Mouse (Mus musculus) testis, adult 2 months (tissue): ENCODE data around the gene Rpp25l. TPM values are rescaled to one million over a fixed set of nuclear protein-coding genes. Genes with fewer than 3 reads are reported as not detected.
"Not testable (repeated sequence)": the region's sequence is repeated elsewhere in the genome, so short reads cannot be mapped to it uniquely, and the experiment has no call there.

ENCODE experiments used
- H3K27ac ChIP-seq: fragments of 200-500 bp; 2 replicates; pipeline ENCODE4 v1.5.1; 2012; ENCODE audit warnings: low read depth, low read length; ENCODE audit not compliant: control insufficient read depth, insufficient read depth
- H3K27me3 ChIP-seq: fragments of 200-500 bp; 2 replicates; pipeline ENCODE4 v1.6.1; 2012; ENCODE audit warnings: mild to moderate bottlenecking, low read length, moderate library complexity; ENCODE audit not compliant: control insufficient read depth, insufficient read depth
- H3K36me3 ChIP-seq: fragments of 200-500 bp; 2 replicates; pipeline ENCODE4 v1.6.1; 2012; ENCODE audit warnings: mild to moderate bottlenecking, low read length; ENCODE audit not compliant: control insufficient read depth, insufficient read depth
- H3K4me1 ChIP-seq: fragments of 200-500 bp; 2 replicates; pipeline ENCODE4 v1.6.1; 2012; ENCODE audit warnings: low read length; ENCODE audit not compliant: control insufficient read depth, insufficient read depth
- H3K4me3 ChIP-seq: fragments of 200-500 bp; 2 replicates; pipeline ENCODE4 v1.5.1; 2012; ENCODE audit warnings: low read depth, mild to moderate bottlenecking, low read length, moderate library complexity, mixed read lengths; ENCODE audit not compliant: control insufficient read depth
- CTCF ChIP-seq: fragments of 200-500 bp; IDR thresholded peaks from 2 replicates; pipeline ENCODE4 v1.5.1; 2012; ENCODE audit warnings: low read depth, mild to moderate bottlenecking, inconsistent platforms, low read length, moderate library complexity; ENCODE audit not compliant: control insufficient read depth, insufficient read depth, insufficient replicate concordance
- POLR2A ChIP-seq: fragments of 200-500 bp; IDR thresholded peaks from 2 replicates; pipeline ENCODE4 v1.6.1; 2012; ENCODE audit warnings: low read depth, mild to moderate bottlenecking, inconsistent platforms, low read length, moderate library complexity; ENCODE audit not compliant: control insufficient read depth
- polyA plus RNA-seq: library from polyadenylated mRNA; depleted of rRNA; stranded (reverse); fragments of >200 nt; gene quantifications from 2 replicates; pipeline ENCODE4 v1.2.3, GENCODE M21; 2012; rRNA removed

Rpp25l gene
- 21.8 and 27.5 TPM in 2 replicates for polyA plus RNA-seq

- H3K36me3 ChIP-seq = peaks cover 2% of the 10 kb centered on the region
- peaks cover 25% of the 10 kb centered on the region for H3K4me1 ChIP-seq
- no peaks in the 10 kb centered on the region for H3K27me3 ChIP-seq
- peak; percentile 85 for TF ChIP-seq POLR2A
- 0 out of 2 replicates have a peak, but pooled peaks have one; percentile 16 for TF ChIP-seq CTCF
- H3K27ac ChIP-seq = peak within 1 kb of the TSS; percentile 86
- peak within 1 kb of the TSS; percentile 96 for H3K4me3 ChIP-seq
Measured at GRCm38 (mm10) chr4:41713197-41714067, at the start of gene Rpp25l. Rpp25l (minus strand) TSS chr4:41713534.

GRCm38 (mm10) chr4:41762688-41763114 is 49.4 kb upstream of the Rpp25l start:
- not testable (repeated sequence) for H3K36me3 ChIP-seq, H3K27me3 ChIP-seq, H3K4me3 ChIP-seq, H3K27ac ChIP-seq
- H3K4me1 ChIP-seq = peaks cover 17% of the 10 kb centered on the region

GRCm38 (mm10) chr4:41762099-41762687 is 48.9 kb upstream of the Rpp25l start:
- no peak for TF ChIP-seq CTCF
- no peak for TF ChIP-seq POLR2A
- no peak overlapping the region for H3K27ac ChIP-seq

GRCm38 (mm10) chr4:41761680-41762079 is 48.3 kb upstream of the Rpp25l start:
- no peaks in the 10 kb centered on the region for H3K36me3 ChIP-seq
- H3K27me3 ChIP-seq = no peaks in the 10 kb centered on the region
- no peak overlapping the region for H3K4me3 ChIP-seq
- H3K4me1 ChIP-seq = peaks cover 17% of the 10 kb centered on the region
- no peak overlapping the region for H3K27ac ChIP-seq
- TF ChIP-seq POLR2A (no peak), CTCF (no peak)

More at GRCm38 (mm10) chr4:41762099-41762687, 48.9 kb upstream of the Rpp25l start:
- H3K4me1 ChIP-seq = peaks cover 17% of the 10 kb centered on the region
- H3K4me3 ChIP-seq = no peak overlapping the region
- no peaks in the 10 kb centered on the region for H3K27me3 ChIP-seq
- H3K36me3 ChIP-seq = no peaks in the 10 kb centered on the region

GRCm38 (mm10) chr4:41760911-41761310 is 47.6 kb upstream of the Rpp25l start:
- Histone ChIP-seq H3K36me3 (no peaks in the 10 kb centered on the region), H3K4me1 (peaks cover 24% of the 10 kb centered on the region), H3K4me3 (peak overlapping the region; percentile 84), H3K27me3 (no peaks in the 10 kb centered on the region), H3K27ac (no peak overlapping the region; the same call in 1 of the 2 replicates)
- TF ChIP-seq POLR2A = no peak
- no peak for TF ChIP-seq CTCF

GRCm38 (mm10) chr4:41760288-41760721 is 47.0 kb upstream of the Rpp25l start:
- Histone ChIP-seq H3K27me3 (no peaks in the 10 kb centered on the region), H3K27ac (peak overlapping the region; percentile 82), H3K4me3 (peak overlapping the region; percentile 84), H3K36me3 (no peaks in the 10 kb centered on the region), H3K4me1 (peaks cover 28% of the 10 kb centered on the region)
- TF ChIP-seq CTCF = no peak
- peak; percentile 55; the same call in 1 of the 2 replicates for TF ChIP-seq POLR2A

GRCm38 (mm10) chr4:41759656-41760287 is 46.4 kb upstream of the Rpp25l start:
- Histone ChIP-seq H3K4me1 (peaks cover 34% of the 10 kb centered on the region), H3K4me3 (no peak overlapping the region; the same call in 1 of the 2 replicates), H3K27ac (peak overlapping the region; percentile 82), H3K27me3 (no peaks in the 10 kb centered on the region), H3K36me3 (no peaks in the 10 kb centered on the region)
- no peak for TF ChIP-seq POLR2A
- TF ChIP-seq CTCF = no peak
